Mouse (Mus musculus) cerebellum, adult 2 months (tissue): ENCODE measurements around the gene Def8. TPM values are rescaled to one million over a fixed set of nuclear protein-coding genes. Genes with fewer than 3 reads are reported as not detected.
"Not testable (repeated sequence)": the region's sequence is repeated elsewhere in the genome, so short reads cannot be mapped to it uniquely, and the experiment has no call there.

ENCODE experiments used
- DNase-seq, 2 experiments: peaks; one replicate each; pipeline ENCODE4 v3.0.0; 2021
- H3K27ac ChIP-seq: fragments of 200-500 bp; 2 replicates; pipeline ENCODE4 v1.5.1; 2012; ENCODE audit warnings: low read length, control low read depth, inconsistent platforms; ENCODE audit not compliant: insufficient read depth
- H3K27me3 ChIP-seq: fragments of 200-500 bp; 2 replicates; pipeline ENCODE4 v1.6.1; 2012; ENCODE audit warnings: inconsistent platforms, mild to moderate bottlenecking, low read length, moderate library complexity; ENCODE audit not compliant: control insufficient read depth, insufficient read depth
- H3K4me1 ChIP-seq: fragments of 200-500 bp; 2 replicates; pipeline ENCODE4 v1.6.1; 2011; ENCODE audit warnings: low read length; ENCODE audit not compliant: control insufficient read depth, insufficient read depth
- H3K4me3 ChIP-seq: fragments of 200-500 bp; replicated peaks from 2 replicates; pipeline ENCODE3; 2011; ENCODE audit warnings: mild to moderate bottlenecking, low read depth, low read length, control low read depth; ENCODE audit not compliant: insufficient read depth
- CTCF ChIP-seq: fragments of 200-500 bp; IDR thresholded peaks from 2 replicates; pipeline ENCODE4 v1.5.1; 2011; ENCODE audit warnings: low read depth, mild to moderate bottlenecking, control low read depth, low read length, moderate library complexity, borderline replicate concordance; ENCODE audit not compliant: insufficient read depth
- POLR2A ChIP-seq: fragments of 200-500 bp; IDR thresholded peaks from 2 replicates; pipeline ENCODE4 v1.6.1; 2011; ENCODE audit warnings: low read length, control low read depth, borderline replicate concordance; ENCODE audit not compliant: insufficient read depth
- WGBS: fragments of 180-500 bp; shearing (Covaris S2); methylation state at CpG from one replicate; pipeline ENCODE4 v1.1.7; 2018; 5-methylcytosine and 5-hydroxymethylcytosine counted together
- polyA plus RNA-seq: library from polyadenylated mRNA; depleted of rRNA; stranded (reverse); fragments of >200 nt; gene quantifications from 2 replicates; pipeline ENCODE4 v1.2.3, GENCODE M21; 2012

Gene Def8
- polyA plus RNA-seq, 1 experiment = 73.4 TPM

DNA sequence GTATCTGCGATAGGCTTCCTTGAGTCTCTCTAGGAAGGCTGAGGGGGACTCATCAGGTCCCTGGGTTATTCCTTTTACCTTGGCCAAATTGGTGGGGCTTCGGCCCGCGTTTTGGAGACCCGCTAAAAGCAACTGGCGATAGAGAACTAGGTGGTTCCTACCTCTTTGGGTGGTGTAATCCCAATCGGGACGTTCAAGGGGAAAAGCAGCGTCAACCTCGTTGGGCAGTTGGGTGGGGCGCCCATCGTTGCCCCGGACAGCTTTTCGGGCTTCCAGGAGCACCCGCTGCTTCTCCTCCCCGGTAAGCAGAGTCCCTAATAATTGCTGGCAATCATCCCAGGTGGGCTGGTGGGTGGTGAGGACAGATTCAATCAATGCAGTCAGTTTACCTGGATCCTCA lies 9.1 kb downstream of the Def8 start:
- Histone ChIP-seq H3K27me3 (no peaks in the 10 kb centered on the region), H3K4me3 (no peak overlapping the region), H3K4me1 (peaks cover 8% of the 10 kb centered on the region; the same call in 1 of the 2 replicates), H3K27ac (no peak overlapping the region)
- TF ChIP-seq CTCF (no peak), POLR2A (no peak)
- 96% methylated on average over 16 of the region's 16 CpGs for WGBS
- DNase-seq = no peak

DNA sequence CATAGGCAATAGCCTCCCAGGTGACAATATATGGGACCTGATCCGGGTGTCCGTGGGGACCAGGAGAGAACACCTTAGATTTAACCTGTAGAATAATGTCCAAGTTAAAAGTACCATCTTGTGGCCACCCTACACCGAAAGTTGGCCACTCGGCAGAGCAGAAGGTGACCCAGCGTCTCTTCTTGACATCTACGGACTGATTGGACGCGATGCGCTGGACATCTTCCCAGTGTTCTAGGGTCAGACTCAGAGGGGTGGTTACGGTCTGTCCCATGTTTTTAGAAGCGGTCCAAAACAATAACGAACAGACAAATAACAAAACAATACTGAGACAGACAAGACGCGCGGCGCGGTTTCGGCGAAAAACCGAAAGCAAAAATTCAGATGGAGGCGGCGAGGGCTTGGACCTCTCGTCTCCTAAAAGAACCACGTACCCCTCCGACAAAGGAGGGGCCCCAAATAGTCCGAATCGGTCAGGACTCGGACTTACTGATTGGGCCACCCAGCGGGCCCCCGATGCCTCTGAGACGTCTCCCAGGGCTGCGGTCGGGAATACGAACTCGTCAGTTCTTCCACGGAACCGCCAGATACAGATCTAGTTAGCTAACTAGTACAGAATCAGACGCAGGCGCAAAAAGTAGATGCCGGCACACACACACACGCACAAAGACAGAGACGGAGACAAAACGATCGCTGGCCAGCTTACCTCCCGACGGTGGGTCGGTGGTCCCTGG lies 10.1 kb downstream of the Def8 start:
- WGBS = 98% methylated on average over 47 of the region's 47 CpGs
- not testable (repeated sequence) for H3K4me1 ChIP-seq, H3K27me3 ChIP-seq, H3K4me3 ChIP-seq, DNase-seq
- peak overlapping the region; percentile 30; the same call in 1 of the 2 replicates for H3K27ac ChIP-seq

DNA sequence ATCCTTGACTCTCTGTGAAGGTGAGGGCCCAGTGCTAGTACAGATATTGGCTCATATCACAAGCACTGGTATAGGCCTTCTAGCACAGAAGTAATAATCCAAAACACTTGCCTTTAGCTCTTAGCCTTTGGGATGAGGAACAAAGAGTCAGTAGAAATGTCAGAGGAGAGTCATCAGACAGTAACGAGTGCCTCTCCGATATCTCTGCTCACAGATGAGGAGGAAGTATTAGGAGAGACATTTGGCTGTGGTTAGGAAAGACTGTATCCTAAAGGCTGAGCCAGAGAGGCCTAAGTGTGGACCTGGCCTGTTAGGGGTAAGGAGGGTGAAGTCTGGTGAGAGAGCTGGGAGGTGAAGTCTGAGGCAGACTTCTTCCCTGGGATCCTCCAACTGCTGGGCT lies 18.5 kb downstream of the Def8 start:
- 90% methylated on average over 2 of the region's 2 CpGs for WGBS
- no peak for DNase-seq
- TF ChIP-seq POLR2A = no peak
- no peak for TF ChIP-seq CTCF
- peaks cover 18% of the 10 kb centered on the region for H3K4me1 ChIP-seq
- no peak overlapping the region for H3K4me3 ChIP-seq
- H3K27me3 ChIP-seq = no peaks in the 10 kb centered on the region
- H3K27ac ChIP-seq = peak overlapping the region; percentile 73

DNA sequence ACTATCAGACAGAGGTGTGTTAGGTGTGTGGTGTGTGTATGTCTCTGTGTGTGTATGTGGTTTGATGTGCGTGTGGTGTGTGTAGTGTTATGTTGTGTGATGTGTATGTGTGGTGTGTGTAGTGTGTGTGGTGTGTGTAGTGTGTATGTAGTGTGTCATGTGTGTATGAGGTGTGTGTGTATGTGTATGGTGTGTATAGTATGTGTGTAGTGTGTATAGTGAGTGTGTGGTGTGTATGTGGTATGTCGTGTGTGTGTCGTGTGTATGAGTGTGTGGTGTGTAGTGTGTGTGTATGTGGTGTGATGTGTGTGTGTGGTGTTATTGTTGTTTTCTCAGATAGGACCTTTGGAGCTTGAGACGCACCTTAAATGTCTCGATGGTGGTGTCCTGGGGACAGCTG lies 19.0 kb downstream of the Def8 start:
- H3K27ac ChIP-seq = peak overlapping the region; percentile 73
- TF ChIP-seq CTCF = no peak
- TF ChIP-seq POLR2A = no peak
- H3K4me3 ChIP-seq = peak overlapping the region; percentile 60
- no peak for DNase-seq
- H3K27me3 ChIP-seq = no peaks in the 10 kb centered on the region
- 68% methylated on average over 5 of the region's 5 CpGs for WGBS
- peaks cover 21% of the 10 kb centered on the region for H3K4me1 ChIP-seq

DNA sequence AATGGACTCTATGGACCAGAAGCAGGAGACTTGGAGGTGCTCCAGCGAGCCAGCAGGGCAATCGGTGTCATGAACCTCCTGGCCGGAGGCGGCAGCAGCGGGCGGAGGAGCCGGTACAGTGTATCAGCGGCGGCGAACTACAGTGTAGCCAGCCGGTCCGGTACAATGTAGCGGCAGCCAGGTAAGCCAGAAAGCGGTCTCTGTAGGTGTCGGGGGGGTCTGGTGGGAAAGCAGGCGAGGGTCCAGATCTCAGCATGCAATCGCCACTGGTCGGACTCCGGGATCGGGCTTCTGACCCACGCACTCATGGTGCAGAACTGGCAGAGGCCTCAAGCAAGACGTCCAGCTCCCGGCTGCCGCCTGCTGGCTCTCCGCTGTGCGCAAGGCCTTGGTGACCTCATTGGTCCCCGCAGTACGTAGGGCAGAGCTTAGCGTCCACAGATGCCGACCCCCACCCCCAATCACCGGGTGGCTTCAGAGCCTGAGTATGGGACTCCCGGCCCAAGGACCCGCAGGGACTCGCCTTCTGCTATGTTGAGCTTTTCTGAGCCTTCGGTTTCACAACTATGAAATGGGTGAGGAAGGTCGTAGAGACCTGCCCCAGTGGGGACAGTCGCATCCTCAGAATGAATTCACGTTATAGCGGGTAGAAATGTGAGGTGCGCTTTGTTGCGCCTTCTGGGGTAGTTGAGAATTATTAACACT lies 19.7 kb downstream of the Def8 start:
- WGBS = under 1% methylated on average over 41 of the region's 41 CpGs
- peak; percentile 97 to 99 for DNase-seq
- peak overlapping the region; percentile 73 for H3K27ac ChIP-seq
- H3K4me3 ChIP-seq = peak overlapping the region; percentile 60
- TF ChIP-seq POLR2A (peak; percentile 57; the same call in 1 of the 2 replicates), CTCF (peak; percentile 68)
- no peaks in the 10 kb centered on the region for H3K27me3 ChIP-seq
- peaks cover 25% of the 10 kb centered on the region for H3K4me1 ChIP-seq

DNA sequence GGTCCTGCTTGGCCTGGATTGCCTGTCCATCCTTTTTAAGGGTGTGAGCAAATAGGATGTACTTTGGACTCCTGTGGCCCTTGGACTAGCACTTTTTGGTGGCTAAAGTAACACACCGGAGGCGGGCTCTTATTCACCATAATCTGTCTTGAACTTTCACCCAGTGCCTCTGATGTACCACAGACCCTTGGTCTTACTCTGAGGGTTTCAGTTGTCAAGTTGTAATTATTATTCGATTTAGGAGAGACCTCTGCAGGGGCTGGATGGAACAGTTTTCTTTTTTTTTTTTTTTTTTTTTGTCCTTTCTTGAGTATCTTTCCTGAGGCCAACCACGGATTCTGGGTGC lies 20.2 kb downstream of the Def8 start:
- TF ChIP-seq POLR2A (no peak), CTCF (no peak)
- H3K27ac ChIP-seq = peak overlapping the region; percentile 73
- H3K4me3 ChIP-seq = peak overlapping the region; percentile 60

DNA sequence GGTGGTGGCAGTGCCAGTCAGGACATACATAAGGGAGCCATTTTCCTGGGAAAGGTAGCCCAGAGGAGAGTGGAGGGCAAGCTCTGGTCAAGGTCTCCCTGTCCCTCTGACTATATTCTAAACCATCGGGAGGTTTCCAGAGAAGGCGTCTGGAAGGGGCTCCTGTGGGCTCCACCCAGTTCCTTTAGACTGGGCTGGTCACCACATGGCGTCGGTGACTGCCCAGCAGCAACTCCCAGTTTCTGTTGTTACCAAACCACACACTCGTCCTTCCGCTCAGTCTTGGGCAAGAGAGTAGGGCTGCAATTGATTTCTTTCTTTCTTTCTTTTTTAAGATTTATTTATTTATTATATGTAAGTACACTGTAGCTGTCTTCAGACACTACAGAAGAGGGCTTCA lies 20.8 kb downstream of the Def8 start:
- 53% methylated on average over 6 of the region's 6 CpGs for WGBS
- no peaks in the 10 kb centered on the region for H3K27me3 ChIP-seq
- H3K27ac ChIP-seq = peak overlapping the region; percentile 73
- H3K4me1 ChIP-seq = peaks cover 25% of the 10 kb centered on the region
- DNase-seq = peak in 1 of 2 experiments; percentile 35
- TF ChIP-seq POLR2A = no peak
- peak overlapping the region; percentile 58 for H3K4me3 ChIP-seq

More for the DNA sequence above, 20.2 kb downstream of the Def8 start:
- Histone ChIP-seq H3K4me1 (peaks cover 25% of the 10 kb centered on the region), H3K27me3 (no peaks in the 10 kb centered on the region)
- DNase-seq = no peak
- under 1% methylated on average over 4 of the region's 4 CpGs for WGBS

DNA sequence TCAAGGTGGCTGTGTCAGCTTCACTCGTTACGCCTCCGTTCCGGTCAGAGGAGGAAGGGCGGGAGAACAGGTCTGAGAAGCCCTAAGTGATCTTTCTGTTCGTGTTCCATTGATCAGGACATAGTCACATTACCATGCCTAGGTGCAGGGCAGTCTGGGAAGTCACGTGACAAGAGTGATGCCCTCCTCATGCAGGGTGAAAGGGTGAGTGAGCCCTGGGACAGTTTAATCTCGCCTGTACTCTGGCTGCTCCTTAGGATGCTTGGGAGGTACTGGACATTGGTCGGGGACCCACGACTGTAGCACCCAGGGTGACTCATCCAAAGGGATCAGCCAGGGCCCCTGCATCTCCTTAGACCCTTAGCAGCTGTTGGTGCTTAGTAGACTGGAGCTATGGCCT lies 22.7 kb downstream of the Def8 start:
- no peaks in the 10 kb centered on the region for H3K27me3 ChIP-seq
- DNase-seq = no peak
- H3K4me3 ChIP-seq = no peak overlapping the region
- 83% methylated on average over 10 of the region's 10 CpGs for WGBS
- H3K27ac ChIP-seq = no peak overlapping the region
- peaks cover 25% of the 10 kb centered on the region for H3K4me1 ChIP-seq
- TF ChIP-seq POLR2A (no peak), CTCF (no peak)
